Comparison of ENCODE assay signal across 8 mouse cellular contexts in genomic region chr2:92023362-92024273, GRCm38 (mm10). TPM values are rescaled to one million over a fixed set of nuclear protein-coding genes. Genes with fewer than 3 reads are reported as not detected.
DNase-seq lines count a peak whose midpoint lies in the region; ATAC-seq and TF ChIP-seq lines count a peak whose summit lies in the region.

No protein-coding gene starts in this region.

- H3K9ac ChIP-seq in forebrain, embryonic 13.5 days = peak overlapping the region; percentile 63
- H3K9ac ChIP-seq in hindbrain, embryonic 11.5 days (ENCODE audit: low read depth, low read length) = peak overlapping the region; percentile 50; the same call in 1 of the 2 replicates
- peak overlapping the region; percentile 65; the same call in 1 of the 2 replicates for H3K9ac ChIP-seq in liver, embryonic 12.5 days

- no peaks in the 10 kb centered on the region for H3K36me3 ChIP-seq in kidney, adult 2 months (ENCODE audit: control insufficient read depth, insufficient read depth, low read length)
- no peaks in the 10 kb centered on the region for H3K36me3 ChIP-seq in forebrain, embryonic 13.5 days (ENCODE audit: poor library complexity, severe bottlenecking)
- no peaks in the 10 kb centered on the region for H3K36me3 ChIP-seq in hindbrain, embryonic 11.5 days (ENCODE audit: control insufficient read depth, insufficient read depth, low read length)
- no peaks in the 10 kb centered on the region for H3K36me3 ChIP-seq in liver, embryonic 12.5 days

- DNase-seq in kidney, adult 2 months = peak; percentile 54
- DNase-seq in kidney, adult 11 months = no peak
- DNase-seq in R1 (ENCODE audit: low read depth, low spot score) = peak; percentile 53
- peak; percentile 49 for DNase-seq in hindbrain, embryonic 11.5 days (ENCODE audit: low spot score)
- DNase-seq in neural tube, embryonic 10.5 days (ENCODE audit: extremely low spot score, low spot score) = peak; percentile 59
- no peak for DNase-seq in natural killer cell, adult 2 months (ENCODE audit: low spot score in 2 of 2)

- H3K4me2 ChIP-seq in forebrain, embryonic 13.5 days = peak overlapping the region; percentile 92
- H3K4me2 ChIP-seq in hindbrain, embryonic 11.5 days (replicated peaks; ENCODE audit: low read depth, low read length) = peak overlapping the region; percentile 96
- H3K4me2 ChIP-seq in liver, embryonic 12.5 days = peak overlapping the region; percentile 93

- peak; percentile 32; the same call in 1 of the 2 replicates for TF ChIP-seq CTCF in kidney, adult 2 months (conservative IDR thresholded peaks at IDR 0.05; ENCODE audit: insufficient read depth, insufficient read length, low read depth, low read length)

- peak overlapping the region; percentile 69 for H3K4me3 ChIP-seq in kidney, adult 2 months (ENCODE audit: insufficient read depth, low read depth, low read length)
- H3K4me3 ChIP-seq in forebrain, embryonic 13.5 days = peak overlapping the region; percentile 57
- peak overlapping the region; percentile 65 for H3K4me3 ChIP-seq in hindbrain, embryonic 11.5 days (ENCODE audit: low read depth, low read length)
- peak overlapping the region; percentile 62 for H3K4me3 ChIP-seq in liver, embryonic 12.5 days

- no peak overlapping the region for H3K27ac ChIP-seq in kidney, adult 2 months (ENCODE audit: insufficient read depth, low read depth, low read length)
- H3K27ac ChIP-seq in forebrain, embryonic 13.5 days = no peak overlapping the region
- no peak overlapping the region for H3K27ac ChIP-seq in hindbrain, embryonic 11.5 days (ENCODE audit: low read depth, low read length)
- 0 out of 2 replicates have a peak overlapping the region, but pooled peaks have one; percentile 4 for H3K27ac ChIP-seq in liver, embryonic 12.5 days

- ATAC-seq in forebrain, embryonic 13.5 days = peak; percentile 48
- peak; percentile 35 for ATAC-seq in hindbrain, embryonic 11.5 days (ENCODE audit: low FRiP score)
- 0 out of 2 replicates have a peak, but pooled peaks have one; percentile 7 for ATAC-seq in liver, embryonic 12.5 days

- no peaks in the 10 kb centered on the region for H3K9me3 ChIP-seq in forebrain, embryonic 13.5 days (replicated peaks)
- H3K9me3 ChIP-seq in hindbrain, embryonic 11.5 days (ENCODE audit: control insufficient read depth, low read length) = no peaks in the 10 kb centered on the region
- H3K9me3 ChIP-seq in liver, embryonic 12.5 days (replicated peaks) = no peaks in the 10 kb centered on the region

- H3K27me3 ChIP-seq in kidney, adult 2 months (replicated peaks; ENCODE audit: control insufficient read depth, insufficient read depth, low read length) = no peaks in the 10 kb centered on the region
- peaks cover 44% of the 10 kb centered on the region for H3K27me3 ChIP-seq in forebrain, embryonic 13.5 days
- peaks cover 21% of the 10 kb centered on the region for H3K27me3 ChIP-seq in hindbrain, embryonic 11.5 days (ENCODE audit: control insufficient read depth, insufficient read depth, low read length)
- peaks cover 77% of the 10 kb centered on the region for H3K27me3 ChIP-seq in liver, embryonic 12.5 days (replicated peaks)

- TF ChIP-seq POLR2A in kidney, adult 2 months (IDR thresholded peaks at IDR 0.05; ENCODE audit: low read depth, low read length) = no peak

- no peaks in the 10 kb centered on the region; the same call in 1 of the 2 replicates for H3K4me1 ChIP-seq in kidney, adult 2 months (ENCODE audit: control insufficient read depth, insufficient read depth, low read length)
- peaks cover 14% of the 10 kb centered on the region for H3K4me1 ChIP-seq in forebrain, embryonic 13.5 days
- H3K4me1 ChIP-seq in hindbrain, embryonic 11.5 days (replicated peaks; ENCODE audit: control insufficient read depth, insufficient read depth, low read length) = no peaks in the 10 kb centered on the region; the same call in 1 of the 2 replicates
- H3K4me1 ChIP-seq in liver, embryonic 12.5 days = peaks cover 41% of the 10 kb centered on the region

- WGBS in kidney, adult 2 months = 11% methylated on average over 56 of the region's 56 CpGs
- 4% methylated on average over 49 of the region's 56 CpGs for WGBS in forebrain, embryonic 13.5 days
- 6% methylated on average over 48 of the region's 56 CpGs for WGBS in hindbrain, embryonic 11.5 days
- whole genome bisulfite sequencing in liver, embryonic 12.5 days (ENCODE audit: insufficient replicate concordance) = 3% methylated on average over 40 of the region's 56 CpGs

RNA-seq across cellular contexts. Expression of gene Creb3l1, which starts 0.7 kb away (rescaled TPM):
- polyA plus RNA-seq in kidney, adult 2 months (2012; rRNA removed) = 6.7 and 8.9 TPM in 2 replicates
- polyA plus RNA-seq in forebrain, embryonic 13.5 days (2015; fragmentation: Nextera tagmentation; extraction: Ambion mirVana) = 0.52 and 0.71 TPM in 2 replicates
- polyA plus RNA-seq in hindbrain, embryonic 11.5 days (2014; fragmentation: Nextera tagmentation; extraction: Ambion mirVana) = 2.0 and 2.2 TPM in 2 replicates
- 1.9 and 2.3 TPM in 2 replicates for polyA plus RNA-seq in liver, embryonic 12.5 days (2016; fragmentation: Nextera tagmentation; extraction: Ambion mirVana)

RNA-seq across cellular contexts. Expression of gene Dgkz, which starts 48.0 kb away (rescaled TPM):
- polyA plus RNA-seq in kidney, adult 2 months (2012; rRNA removed) = 106 and 119 TPM in 2 replicates
- polyA plus RNA-seq in forebrain, embryonic 13.5 days (2015; fragmentation: Nextera tagmentation; extraction: Ambion mirVana) = 18.5 and 23.1 TPM in 2 replicates
- 24.1 and 28.9 TPM in 2 replicates for polyA plus RNA-seq in hindbrain, embryonic 11.5 days (2014; fragmentation: Nextera tagmentation; extraction: Ambion mirVana)
- 46.9 and 48.8 TPM in 2 replicates for polyA plus RNA-seq in liver, embryonic 12.5 days (2016; fragmentation: Nextera tagmentation; extraction: Ambion mirVana)

Comparison
In these comparisons a context has a peak if more than half of its experiments do, and no peak if none do; other contexts are left out.
1. DNase-seq: peak in kidney, adult 2 months (single experiment), R1 (single experiment), hindbrain, embryonic 11.5 days (single experiment) and neural tube, embryonic 10.5 days (single experiment); none in kidney, adult 11 months (single experiment) and natural killer cell, adult 2 months (0 of 2).
2. Peak in every context shown above with its lines, with median percentiles within 50 percentile points of each other: H3K4me3 ChIP-seq, ATAC-seq, H3K4me2 ChIP-seq and H3K9ac ChIP-seq.